Mouse (Mus musculus) liver, adult 2 months (tissue): Measurements from ENCODE around the gene Numbl. TPM values are rescaled to one million over a fixed set of nuclear protein-coding genes. Genes with fewer than 3 reads are reported as not detected.

Experiments used
- DNase-seq: peaks from one replicate; pipeline ENCODE4 v3.0.0-alpha.2; 2011; ENCODE audit warnings: low read depth, low spot score; ENCODE audit errors: extremely low read depth
- H3K27ac ChIP-seq: fragments of 200-500 bp; replicated peaks from 2 replicates; pipeline ENCODE4 v1.5.1; 2012; ENCODE audit warnings: low read depth, mild to moderate bottlenecking, control low read depth, inconsistent platforms, low read length; ENCODE audit not compliant: insufficient read depth
- H3K27me3 ChIP-seq: fragments of 200-500 bp; 2 replicates; pipeline ENCODE4 v1.6.1; 2012; ENCODE audit warnings: mild to moderate bottlenecking, moderate library complexity, low read length, inconsistent platforms; ENCODE audit not compliant: control insufficient read depth, insufficient read depth
- H3K36me3 ChIP-seq: fragments of 200-500 bp; 2 replicates; pipeline ENCODE4 v1.6.1; 2012; ENCODE audit warnings: low read length, inconsistent platforms; ENCODE audit not compliant: control insufficient read depth, insufficient read depth
- H3K4me1 ChIP-seq: fragments of 200-500 bp; 2 replicates; pipeline ENCODE4 v1.6.1; 2011; ENCODE audit warnings: low read length; ENCODE audit not compliant: control insufficient read depth, insufficient read depth
- H3K4me3 ChIP-seq: fragments of 200-500 bp; 2 replicates; pipeline ENCODE4 v1.5.1; 2011; ENCODE audit warnings: low read depth, mild to moderate bottlenecking, control low read depth, low read length, moderate library complexity; ENCODE audit not compliant: insufficient read depth
- H3K79me2 ChIP-seq: fragments of 200-500 bp; 2 replicates; pipeline ENCODE4 v1.6.1; 2012; ENCODE audit warnings: inconsistent platforms, mild to moderate bottlenecking, low read length, moderate library complexity; ENCODE audit not compliant: control insufficient read depth, insufficient read depth
- H3K9ac ChIP-seq: fragments of 200-500 bp; 2 replicates; pipeline ENCODE4 v1.6.1; 2012; ENCODE audit warnings: low read depth, mild to moderate bottlenecking, control low read depth, inconsistent platforms, low read length
- CTCF ChIP-seq: fragments of 200-500 bp; IDR thresholded peaks from 2 replicates; pipeline ENCODE4 v1.5.1; 2011; ENCODE audit warnings: low read depth, low read length, control low read depth
- POLR2A ChIP-seq: fragments of 200-500 bp; IDR thresholded peaks from 2 replicates; pipeline ENCODE4 v1.6.1; 2011; ENCODE audit warnings: low read length, control low read depth; ENCODE audit not compliant: insufficient read depth; ENCODE audit errors: extremely low read depth
- WGBS: fragments of 180-500 bp; shearing (Covaris S2); methylation state at CpG from one replicate; pipeline ENCODE4 v1.1.7; 2018; 5-methylcytosine and 5-hydroxymethylcytosine counted together
- polyA plus RNA-seq: library from polyadenylated mRNA; depleted of rRNA; stranded (reverse); fragments of >200 nt; gene quantifications from 2 replicates; pipeline ENCODE4 v1.2.3, GENCODE M21; 2012
- total RNA-seq: library from RNA; depleted of rRNA; stranded (reverse); fragments of >200 nt; gene quantifications from 2 replicates; pipeline ENCODE4 v1.2.3, GENCODE M21; 2014

Gene Numbl
- total and polyA plus RNA-seq, 2 experiments: 0.46 to 1.5 TPM

DNA sequence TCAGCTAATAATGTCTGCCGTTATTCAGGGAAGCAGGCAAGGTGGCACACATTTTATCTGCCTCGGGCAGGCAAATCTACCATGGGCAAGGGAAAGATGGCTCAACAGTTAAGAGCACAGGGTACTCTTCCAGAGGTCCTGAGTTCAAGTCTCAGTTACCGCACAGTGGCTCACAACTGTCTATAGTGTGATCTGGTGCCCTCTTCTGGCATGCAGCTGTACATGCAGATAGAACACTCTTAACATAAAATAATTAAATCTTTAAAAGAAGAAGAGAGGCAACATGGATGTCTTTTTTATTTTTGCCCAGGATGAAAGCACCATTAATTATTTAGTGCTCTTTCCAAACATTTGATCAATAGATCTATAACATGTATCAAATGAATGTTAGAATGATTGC lies 19.0 kb downstream of the Numbl start:
- Histone ChIP-seq H3K4me3 (no peak overlapping the region), H3K9ac (no peak overlapping the region), H3K36me3 (no peaks in the 10 kb centered on the region), H3K27me3 (no peaks in the 10 kb centered on the region), H3K27ac (no peak overlapping the region), H3K79me2 (no peaks in the 10 kb centered on the region), H3K4me1 (no peaks in the 10 kb centered on the region)
- 86% methylated on average over 3 of the region's 3 CpGs for WGBS
- TF ChIP-seq CTCF (peak; percentile 35; the same call in 1 of the 2 replicates), POLR2A (no peak)
- DNase-seq: no peak

DNA sequence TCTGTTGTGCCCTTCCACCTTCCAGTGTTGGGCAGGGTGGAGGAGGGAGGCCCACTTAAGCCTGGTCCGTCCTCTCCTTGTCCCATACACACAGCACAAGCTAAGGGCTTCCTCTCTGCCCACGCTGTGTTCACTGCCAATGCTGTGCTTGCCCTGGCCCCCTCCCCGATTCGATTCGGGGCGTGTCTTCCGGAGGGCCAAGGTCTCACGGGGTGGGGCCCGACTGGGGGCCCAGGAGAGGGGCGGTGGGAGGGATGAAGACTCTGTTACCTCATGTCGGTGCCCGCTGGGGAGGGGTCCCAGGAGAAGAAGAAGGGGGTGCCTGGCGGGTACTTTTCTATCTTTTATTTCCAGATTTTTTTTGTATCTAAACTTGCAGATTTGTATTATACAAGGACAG lies 23.5 kb downstream of the Numbl start:
- Histone ChIP-seq H3K4me3 (no peak overlapping the region), H3K36me3 (no peaks in the 10 kb centered on the region), H3K27me3 (no peaks in the 10 kb centered on the region; the same call in 1 of the 2 replicates), H3K27ac (no peak overlapping the region), H3K79me2 (no peaks in the 10 kb centered on the region), H3K9ac (no peak overlapping the region), H3K4me1 (no peaks in the 10 kb centered on the region)
- DNase-seq: no peak
- TF ChIP-seq CTCF: no peak
- TF ChIP-seq POLR2A: no peak
- 75% methylated on average over 13 of the region's 13 CpGs for WGBS

DNA sequence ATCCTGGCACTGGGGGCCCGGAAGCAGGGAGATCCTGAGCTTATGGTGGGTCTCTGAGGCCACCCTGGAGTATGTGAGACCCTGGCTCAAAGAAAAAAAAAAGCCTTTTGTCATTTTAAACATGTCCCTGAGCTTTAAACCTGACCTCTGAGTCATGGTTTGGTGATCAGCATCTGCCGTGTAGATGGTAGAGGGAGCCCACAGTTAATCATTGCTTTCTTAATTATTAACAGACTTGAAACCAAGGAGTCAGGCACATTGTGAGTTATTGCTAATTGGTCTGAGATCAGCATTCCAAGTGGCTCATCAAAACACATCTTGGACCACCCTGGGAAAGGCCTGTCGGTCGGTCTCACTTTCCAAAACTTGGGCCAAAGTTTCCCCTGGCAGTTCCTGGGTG lies 24.0 kb downstream of the Numbl start:
- no peak for TF ChIP-seq POLR2A
- TF ChIP-seq CTCF: no peak
- Histone ChIP-seq H3K4me3 (no peak overlapping the region), H3K4me1 (no peaks in the 10 kb centered on the region), H3K9ac (no peak overlapping the region), H3K79me2 (no peaks in the 10 kb centered on the region), H3K27me3 (no peaks in the 10 kb centered on the region; the same call in 1 of the 2 replicates), H3K27ac (no peak overlapping the region), H3K36me3 (no peaks in the 10 kb centered on the region)
- DNase-seq: no peak
- WGBS: 74% methylated on average over 4 of the region's 4 CpGs

DNA sequence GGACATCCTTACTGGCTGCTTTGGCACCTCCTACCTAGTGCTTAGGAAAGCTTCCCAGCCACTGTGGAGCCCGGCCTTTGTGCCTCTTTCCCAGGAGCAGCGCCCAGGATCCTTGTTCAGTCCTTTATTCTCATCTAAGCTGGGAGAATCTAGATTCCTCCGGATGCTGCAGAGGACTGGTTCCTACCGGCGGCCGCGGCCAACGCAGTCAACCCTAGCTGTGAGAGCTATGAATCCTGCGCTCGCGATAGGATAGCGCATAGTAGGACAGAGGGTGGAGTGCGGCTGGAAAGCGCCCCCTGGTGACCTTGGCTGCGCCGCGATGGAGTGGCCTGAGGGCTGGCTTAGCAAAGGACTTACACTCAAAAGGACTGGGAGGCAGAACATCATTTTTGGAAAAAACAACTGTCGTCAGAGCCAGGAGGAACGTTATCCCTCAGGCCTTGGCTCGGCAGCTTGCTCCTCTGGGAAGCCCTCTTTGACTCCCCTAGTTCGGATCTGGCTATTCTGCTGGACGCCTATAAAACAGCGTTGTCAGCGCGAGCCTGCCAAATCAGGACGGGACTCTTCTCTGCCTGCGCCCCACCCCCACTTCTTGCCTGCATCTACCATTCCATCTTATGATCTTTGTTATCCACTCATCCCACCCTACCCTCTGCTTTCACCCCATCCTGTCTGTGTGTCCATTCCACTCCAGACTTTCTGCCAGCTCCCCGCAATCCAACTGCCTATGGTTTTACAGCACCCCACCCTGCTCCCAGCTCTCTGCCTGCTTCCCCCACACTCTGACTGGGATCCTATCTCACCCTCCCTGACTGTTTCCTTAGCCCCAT lies 26.8 kb downstream of the Numbl start:
- Histone ChIP-seq H3K4me1 (no peaks in the 10 kb centered on the region), H3K36me3 (no peaks in the 10 kb centered on the region), H3K27me3 (no peaks in the 10 kb centered on the region; the same call in 1 of the 2 replicates), H3K9ac (no peak overlapping the region), H3K79me2 (no peaks in the 10 kb centered on the region), H3K4me3 (no peak overlapping the region), H3K27ac (no peak overlapping the region)
- WGBS: 5% methylated on average over 28 of the region's 28 CpGs
- DNase-seq: no peak
- TF ChIP-seq POLR2A: no peak
- peak; percentile 56 for TF ChIP-seq CTCF

DNA sequence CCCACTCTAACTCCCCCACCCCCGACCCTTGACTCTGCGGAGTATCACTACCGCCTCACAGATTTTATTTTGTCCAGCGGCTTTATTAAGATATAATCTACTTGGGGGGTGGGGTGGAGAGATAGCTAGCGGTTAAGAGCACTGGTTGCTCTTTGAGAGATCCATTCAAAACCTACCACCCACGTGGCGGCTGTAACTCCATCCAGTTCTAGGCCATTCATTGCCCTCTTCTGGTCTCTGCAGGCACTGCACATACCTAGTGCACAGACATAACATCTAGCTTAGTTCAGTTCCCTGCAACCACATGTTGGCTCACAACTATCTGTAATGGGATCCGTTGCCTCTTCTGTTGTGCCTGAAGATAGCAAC lies 27.4 kb downstream of the Numbl start:
- H3K79me2 ChIP-seq: no peaks in the 10 kb centered on the region
- TF ChIP-seq CTCF (peak; percentile 49; the same call in 1 of the 2 replicates), POLR2A (no peak)
- no peaks in the 10 kb centered on the region for H3K36me3 ChIP-seq
- no peak overlapping the region for H3K4me3 ChIP-seq
- 11% methylated on average over 8 of the region's 8 CpGs for WGBS
- no peak overlapping the region for H3K27ac ChIP-seq
- no peak overlapping the region for H3K9ac ChIP-seq
- peak; percentile 26 for DNase-seq
- H3K27me3 ChIP-seq: no peaks in the 10 kb centered on the region; the same call in 1 of the 2 replicates
- no peaks in the 10 kb centered on the region for H3K4me1 ChIP-seq

DNA sequence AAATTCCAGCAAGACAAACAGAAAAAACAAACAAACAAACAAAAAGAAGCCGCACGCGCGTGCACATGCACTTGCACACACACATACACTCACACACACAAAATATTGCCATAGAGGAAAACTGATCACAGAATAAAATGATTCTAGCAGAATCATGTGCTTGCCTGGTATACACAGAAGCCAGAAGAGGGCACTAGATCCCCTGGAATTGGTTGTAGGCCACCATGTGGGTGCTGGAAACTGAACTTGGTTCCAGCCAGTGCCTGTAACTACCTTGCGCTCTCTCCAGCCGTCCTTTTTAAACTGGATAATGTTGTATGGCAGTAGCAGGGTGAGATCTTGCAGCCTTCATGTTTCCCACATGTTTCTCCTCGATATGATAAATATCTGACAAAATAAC lies 30.5 kb downstream of the Numbl start:
- no peak overlapping the region for H3K9ac ChIP-seq
- H3K27me3 ChIP-seq: no peaks in the 10 kb centered on the region; the same call in 1 of the 2 replicates
- WGBS: 89% methylated on average over 7 of the region's 7 CpGs
- TF ChIP-seq CTCF: no peak
- no peak for TF ChIP-seq POLR2A
- H3K79me2 ChIP-seq: no peaks in the 10 kb centered on the region
- 0 out of 2 replicates have a peak, but pooled peaks cover 2% of the 10 kb centered on the region for H3K4me1 ChIP-seq
- DNase-seq: no peak
- H3K27ac ChIP-seq: no peak overlapping the region
- H3K4me3 ChIP-seq: no peak overlapping the region
- H3K36me3 ChIP-seq: no peaks in the 10 kb centered on the region
